Mouse (Mus musculus): ENCODE results near the gene Ankrd55.

The Ankrd55 gene

GRCm38 (mm10) chr13:112383941-112384659, 95.8 kb downstream of the Ankrd55 start:
- DNase-seq, result no peak

- no peak for DNase-seq
Measured at GRCm38 (mm10) chr13:112385040-112385439, 96.8 kb downstream of the Ankrd55 start.

GRCm38 (mm10) chr13:112386494-112387075, 98.3 kb downstream of the Ankrd55 start:
- DNase-seq, result no peak

GRCm38 (mm10) chr13:112387279-112387678, 99.0 kb downstream of the Ankrd55 start:
- no peak for DNase-seq

GRCm38 (mm10) chr13:112388176-112388575, 99.9 kb downstream of the Ankrd55 start:
- DNase-seq, result no peak

GRCm38 (mm10) chr13:112390206-112390605, 102.0 kb downstream of the Ankrd55 start:
- no peak for DNase-seq

- no peak for DNase-seq
Measured at GRCm38 (mm10) chr13:112391354-112391753, 103.1 kb downstream of the Ankrd55 start.

GRCm38 (mm10) chr13:112393356-112393755, 105.1 kb downstream of the Ankrd55 start:
- no peak for DNase-seq

GRCm38 (mm10) chr13:112394271-112394670, 106.0 kb downstream of the Ankrd55 start:
- DNase-seq, result no peak

GRCm38 (mm10) chr13:112404723-112405122, 116.5 kb downstream of the Ankrd55 start:
- DNase-seq, result no peak

- DNase-seq, result no peak
Measured at GRCm38 (mm10) chr13:112405184-112405583, 116.9 kb downstream of the Ankrd55 start.

- DNase-seq, result no peak
Measured at GRCm38 (mm10) chr13:112406618-112407017, 118.4 kb downstream of the Ankrd55 start.

GRCm38 (mm10) chr13:112407181-112407700, 119.0 kb downstream of the Ankrd55 start:
- no peak for DNase-seq

- DNase-seq, result no peak
Measured at GRCm38 (mm10) chr13:112407776-112408490, 119.7 kb downstream of the Ankrd55 start.

GRCm38 (mm10) chr13:112408701-112409100, 120.5 kb downstream of the Ankrd55 start:
- DNase-seq, result no peak

- DNase-seq, result no peak
Measured at GRCm38 (mm10) chr13:112409331-112409730, 121.1 kb downstream of the Ankrd55 start.

- DNase-seq, result no peak
Measured at GRCm38 (mm10) chr13:112409851-112410250, 121.6 kb downstream of the Ankrd55 start.

GRCm38 (mm10) chr13:112410461-112410860, 122.2 kb downstream of the Ankrd55 start:
- DNase-seq, result no peak

- no peak for DNase-seq
Measured at GRCm38 (mm10) chr13:112411216-112411822, 123.1 kb downstream of the Ankrd55 start.

- DNase-seq, result no peak
Measured at GRCm38 (mm10) chr13:112412251-112412650, 124.0 kb downstream of the Ankrd55 start.

- DNase-seq, result no peak
Measured at GRCm38 (mm10) chr13:112412824-112413223, 124.6 kb downstream of the Ankrd55 start.

GRCm38 (mm10) chr13:112413611-112414010, 125.4 kb downstream of the Ankrd55 start:
- no peak for DNase-seq

- no peak for DNase-seq
Measured at GRCm38 (mm10) chr13:112415896-112416295, 127.6 kb downstream of the Ankrd55 start.
